Mouse (Mus musculus) frontal cortex, postnatal 36 days (tissue): ENCODE measurements at regions not wholly inside any gene's neighbourhood (a gene's known extent, or its start where the extent isn't known, plus 50 kb on each side); places are given as distances from the start of the nearest gene placed in this dataset.

Source experiments
- DNase-seq, 2 experiments: peaks; one replicate each; pipeline ENCODE4 v3.0.0; 2022; ENCODE audit warnings: low spot score in 2 of 2

DNA sequence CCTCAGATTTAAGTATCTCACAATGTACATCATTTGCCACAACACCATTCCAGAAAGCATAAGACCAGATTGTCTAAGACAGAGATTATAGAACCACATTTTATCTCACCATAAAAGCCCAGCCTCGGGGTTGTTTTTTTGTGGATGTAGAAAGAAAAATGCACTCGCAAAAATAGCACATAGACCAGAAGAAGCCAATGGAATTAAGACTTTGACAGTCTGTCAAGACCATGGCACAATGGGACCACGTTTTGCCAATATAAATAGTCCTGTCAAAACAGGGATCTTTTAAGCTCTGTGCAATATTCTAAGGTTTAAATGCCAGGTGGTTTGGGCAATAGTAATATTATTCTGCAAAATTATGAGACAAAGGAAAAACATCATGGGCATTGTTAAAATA lies 547.3 kb downstream of the Adgrl2 start:
- no peak for DNase-seq

DNA sequence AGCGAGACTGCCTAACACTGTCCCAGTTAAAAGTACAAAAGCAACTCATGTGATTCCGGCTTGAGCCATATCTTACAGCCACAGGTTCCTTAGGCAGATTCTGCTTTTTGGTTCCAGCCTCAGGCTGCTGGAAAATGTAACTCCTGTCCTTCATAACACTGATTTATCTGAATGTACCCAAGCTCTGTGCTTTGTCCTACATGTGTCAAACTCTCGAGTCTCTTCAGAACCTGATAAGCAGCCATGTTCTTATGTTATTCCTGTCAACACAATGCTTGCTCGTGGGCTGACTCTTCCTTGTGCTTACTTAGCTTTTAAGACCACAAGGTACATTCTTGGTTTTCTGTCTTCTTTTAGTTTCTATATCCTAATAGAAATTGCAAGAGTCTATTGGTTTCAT lies 556.3 kb downstream of the Adgrl2 start:
- DNase-seq: no peak

DNA sequence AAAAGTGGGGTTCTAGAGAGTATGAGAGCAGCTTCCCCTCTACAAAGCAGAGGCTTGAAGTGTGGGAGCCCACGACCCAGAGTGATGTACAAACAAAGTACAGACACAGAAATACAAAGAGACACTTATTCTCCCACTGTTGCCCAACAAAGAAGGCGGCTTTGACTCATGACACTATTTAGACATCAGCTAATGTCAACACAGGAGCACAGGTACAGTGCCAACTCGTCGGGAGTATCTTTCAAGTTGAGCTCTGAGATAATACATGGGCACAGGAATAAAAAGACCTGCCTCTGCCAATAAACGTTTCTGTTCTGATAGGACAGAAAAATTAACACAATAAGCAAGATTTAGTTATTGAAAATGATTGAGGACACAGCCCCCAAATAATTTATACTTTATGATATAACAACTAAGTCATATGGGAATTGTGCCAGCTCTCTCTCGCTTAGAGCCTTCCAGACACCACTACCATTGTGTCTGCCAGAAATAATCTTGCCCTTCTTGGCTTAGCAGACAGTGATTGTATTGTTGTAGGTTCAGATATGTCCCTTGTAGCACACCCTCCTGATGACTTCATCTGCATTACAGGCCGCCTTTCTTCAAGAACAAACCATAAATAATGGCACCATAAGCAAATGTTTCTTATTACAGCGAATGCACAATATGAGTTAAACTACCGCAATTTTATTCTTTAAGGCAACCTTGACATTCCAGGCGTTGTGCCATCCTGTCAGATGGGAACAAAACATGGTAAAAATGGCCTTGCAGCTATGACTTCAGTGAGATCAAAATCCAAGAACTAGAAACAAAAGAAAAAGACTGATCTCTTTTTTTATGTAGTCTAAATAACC lies 561.1 kb downstream of the Adgrl2 start:
- no peak for DNase-seq

DNA sequence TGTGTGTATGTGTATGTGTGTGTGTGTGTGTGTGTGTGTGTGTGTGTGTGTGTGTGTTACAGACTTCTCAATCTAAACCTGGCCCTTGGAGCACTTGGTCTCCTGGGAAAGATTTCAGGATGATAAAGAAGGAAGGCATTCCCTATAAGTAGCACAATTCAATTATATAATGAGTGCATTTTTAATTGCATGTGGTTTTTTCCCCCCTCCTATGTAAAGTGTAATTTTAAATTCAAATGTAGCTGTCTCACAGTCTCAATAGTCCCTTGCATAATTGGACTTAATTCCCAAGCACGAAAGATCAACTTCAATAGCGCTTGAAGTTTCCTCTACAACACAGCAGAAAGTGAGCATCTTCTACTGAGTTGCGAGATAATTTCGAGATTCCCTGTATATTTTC lies 566.3 kb downstream of the Adgrl2 start:
- DNase-seq: no peak

DNA sequence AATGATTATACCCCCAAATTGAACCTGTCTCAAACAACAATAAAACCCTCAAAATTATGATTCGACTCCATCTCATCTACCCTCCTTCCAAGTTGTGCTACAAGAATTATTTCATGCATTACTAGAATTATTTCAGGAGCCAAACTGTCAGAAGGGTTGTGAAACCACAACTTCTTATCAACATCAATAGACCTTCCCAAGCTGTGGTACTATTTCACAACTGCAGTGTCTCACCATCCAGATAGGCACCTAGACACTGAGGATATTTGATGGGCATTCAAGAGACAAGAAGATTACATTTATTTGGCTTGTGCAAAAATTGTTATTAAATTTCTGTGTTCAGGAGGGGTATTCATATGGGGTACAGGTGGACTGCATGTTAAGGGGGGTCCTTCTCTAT lies 567.0 kb downstream of the Adgrl2 start:
- no peak for DNase-seq

DNA sequence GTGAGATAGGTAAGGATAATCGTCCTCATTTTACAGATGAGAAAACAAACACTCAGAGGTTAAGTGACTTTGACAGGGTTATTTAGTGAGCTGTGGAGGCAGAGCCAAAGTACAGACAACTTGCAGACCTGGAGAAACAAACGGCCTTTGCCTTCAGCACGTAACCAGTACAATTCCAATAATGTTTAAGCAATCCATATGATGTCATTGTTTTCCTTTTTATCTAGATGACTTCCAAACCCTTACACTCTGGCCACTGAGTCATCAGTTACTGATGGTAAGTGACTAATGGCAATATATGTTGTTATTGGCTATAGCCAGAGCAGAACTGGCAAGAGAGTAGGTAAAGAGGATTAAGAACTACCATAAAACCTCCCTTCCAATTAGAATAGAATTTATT lies 567.6 kb downstream of the Adgrl2 start:
- DNase-seq: no peak

DNA sequence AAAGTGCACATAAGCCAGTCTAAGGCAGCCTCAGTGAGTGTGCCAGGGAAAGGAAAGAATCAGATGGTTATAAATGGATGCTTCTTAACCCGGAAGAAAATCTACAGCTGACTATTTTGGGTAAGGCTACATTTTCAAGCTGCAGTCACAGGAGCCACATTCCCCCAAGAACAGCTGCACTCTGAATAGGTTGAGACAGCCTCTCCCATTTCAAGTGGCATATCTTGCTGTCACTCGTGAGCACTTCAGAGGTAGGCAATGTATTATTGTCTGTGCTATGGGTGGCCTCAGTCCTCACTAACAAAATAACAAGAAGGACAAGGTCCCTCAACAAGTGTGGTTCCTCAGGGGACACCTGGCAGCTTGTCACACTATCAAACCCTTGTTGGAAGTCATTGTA lies 568.1 kb downstream of the Adgrl2 start:
- DNase-seq: no peak

DNA sequence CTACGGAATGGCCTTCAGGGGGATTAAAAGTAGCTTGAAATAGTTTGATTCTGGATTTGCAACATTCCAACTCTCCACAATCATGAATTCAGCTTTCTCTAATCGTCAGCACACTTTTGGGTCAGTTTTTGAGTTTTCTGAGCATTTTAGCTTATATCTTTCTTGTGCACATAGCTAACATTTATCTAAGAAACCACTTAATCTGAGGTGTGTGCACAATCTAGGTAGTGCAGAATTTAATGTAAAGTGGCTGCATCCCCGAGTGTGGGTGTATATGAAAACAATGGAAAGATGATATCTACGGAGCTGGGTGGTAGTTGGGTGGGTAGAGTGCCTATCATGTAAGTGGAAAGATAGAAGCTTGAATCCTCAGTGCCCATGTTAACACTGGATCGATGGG lies 570.1 kb downstream of the Adgrl2 start:
- no peak for DNase-seq

DNA sequence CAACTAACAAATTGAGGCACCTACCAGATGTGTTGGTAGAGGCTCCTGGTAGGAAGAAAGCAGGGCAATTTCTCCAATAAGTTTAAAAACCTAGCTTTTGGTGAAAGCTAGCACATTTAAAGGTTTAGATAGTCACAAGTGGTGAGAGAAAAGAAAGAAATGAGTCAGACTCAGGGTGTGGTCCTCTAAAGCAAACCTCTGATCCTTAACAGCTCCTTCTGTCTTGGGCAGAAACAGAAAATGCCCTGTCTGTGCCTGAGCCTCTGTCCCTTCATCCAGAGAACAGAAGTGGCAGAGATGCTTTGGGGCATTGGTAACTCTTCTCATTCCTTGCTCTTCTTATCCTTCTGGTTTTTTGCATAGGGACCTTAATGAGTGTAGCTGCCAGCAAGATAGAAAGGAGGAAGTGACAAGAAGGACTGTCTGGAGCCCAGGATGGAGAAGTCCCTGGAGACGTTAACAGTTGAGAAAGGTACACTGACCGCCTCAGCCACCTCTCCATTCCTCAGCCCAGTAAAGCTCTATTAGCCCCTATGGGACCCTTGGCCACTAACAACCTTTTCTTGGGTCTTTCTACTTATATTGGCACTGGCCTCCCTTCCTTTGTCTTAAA lies 570.8 kb downstream of the Adgrl2 start:
- no peak for DNase-seq

DNA sequence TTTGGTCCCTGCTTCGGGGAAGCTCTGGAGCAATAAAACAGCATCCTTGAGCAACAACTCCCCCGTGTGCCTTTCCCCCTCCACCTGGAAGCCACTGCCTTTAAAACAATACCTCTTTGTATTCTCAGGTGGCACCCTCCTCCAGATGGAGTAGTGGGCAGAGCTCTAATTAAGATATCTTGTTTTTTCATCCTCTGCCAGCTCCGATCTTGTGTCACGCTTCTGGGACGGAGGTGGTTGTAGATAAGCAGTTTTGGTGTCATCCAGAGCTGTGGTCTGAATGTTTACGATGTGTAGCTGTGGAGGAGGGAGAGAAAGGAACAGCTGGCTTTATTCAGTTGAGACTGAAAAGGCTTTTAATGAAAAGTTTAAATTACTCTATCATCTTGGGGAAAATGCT lies 572.3 kb downstream of the Adgrl2 start:
- no peak for DNase-seq

DNA sequence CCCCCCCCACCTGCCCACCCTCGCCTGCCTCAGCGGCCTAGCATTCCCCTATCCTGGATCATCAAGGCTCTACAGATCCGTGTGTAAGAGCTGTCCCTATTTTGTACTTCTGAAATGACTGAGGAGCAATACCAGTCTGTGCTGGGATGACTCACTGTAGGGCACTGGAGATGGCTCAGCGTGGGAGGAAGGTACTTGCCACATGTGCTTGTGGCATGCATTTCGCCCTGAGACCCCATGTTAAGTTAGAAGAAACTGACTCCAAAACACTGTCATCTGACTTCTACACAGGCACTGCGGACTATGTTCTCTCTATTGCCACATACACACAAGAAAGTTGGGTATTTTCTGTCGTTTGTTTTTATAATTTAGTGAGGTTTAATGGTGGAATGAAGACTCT lies 574.9 kb downstream of the Adgrl2 start:
- DNase-seq: no peak

DNA sequence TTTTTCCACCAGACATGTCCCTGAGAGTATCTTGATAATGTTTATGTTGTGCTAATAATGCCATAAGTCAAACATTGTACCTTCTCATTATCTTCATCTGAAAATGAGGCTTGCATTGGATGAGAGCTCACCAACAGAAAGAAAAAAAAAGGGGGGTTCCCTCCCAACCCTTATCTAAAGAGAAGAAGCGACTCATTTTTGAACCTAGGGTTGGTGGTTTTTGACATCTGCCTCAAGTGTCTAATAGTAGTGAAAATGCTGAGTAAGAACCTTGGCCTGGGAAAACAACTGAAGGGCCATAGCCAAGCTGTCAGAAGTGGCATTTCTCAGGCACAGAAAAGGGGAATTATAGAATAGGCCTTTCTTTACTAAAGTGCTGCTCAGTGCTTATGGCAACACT lies 577.3 kb downstream of the Adgrl2 start:
- no peak for DNase-seq

DNA sequence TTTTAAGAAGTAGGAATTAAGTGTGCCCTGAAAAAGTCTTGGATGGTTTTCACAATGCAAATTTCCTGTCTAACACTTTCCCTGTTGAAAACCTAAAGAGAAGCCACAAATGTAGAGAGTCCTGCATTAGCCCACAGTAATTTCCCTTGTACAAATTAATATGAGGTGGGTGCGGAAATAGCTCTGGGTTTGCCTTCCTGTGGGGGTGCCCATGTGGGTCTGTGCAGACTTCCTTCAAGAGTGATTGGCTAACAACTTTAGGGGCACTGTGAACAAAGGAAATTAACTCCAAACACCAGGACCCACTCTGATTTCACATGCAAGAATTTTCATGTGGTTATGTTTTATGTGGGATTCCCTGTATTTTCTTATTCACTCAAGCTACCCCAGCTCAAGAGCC lies 578.2 kb downstream of the Adgrl2 start:
- no peak for DNase-seq

DNA sequence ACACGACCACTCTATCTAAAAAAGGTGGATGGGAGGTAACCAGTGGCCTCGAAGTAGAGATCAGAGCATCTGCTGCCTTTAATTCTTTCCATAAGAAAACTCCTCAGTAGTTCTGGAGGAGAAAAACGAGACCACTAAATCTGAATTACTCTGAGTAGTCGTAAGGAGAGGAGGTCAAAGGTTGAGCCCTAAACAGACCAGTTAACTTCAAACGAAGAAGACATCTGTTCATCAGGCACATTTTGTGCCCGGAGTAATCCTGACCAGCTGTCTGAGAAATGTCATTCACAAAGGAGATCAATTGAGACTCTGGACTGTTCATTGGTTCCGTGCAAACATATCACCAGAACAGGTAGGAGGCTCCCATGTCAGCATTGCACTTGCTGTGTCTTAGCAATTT lies 592.0 kb downstream of the Adgrl2 start:
- no peak for DNase-seq

DNA sequence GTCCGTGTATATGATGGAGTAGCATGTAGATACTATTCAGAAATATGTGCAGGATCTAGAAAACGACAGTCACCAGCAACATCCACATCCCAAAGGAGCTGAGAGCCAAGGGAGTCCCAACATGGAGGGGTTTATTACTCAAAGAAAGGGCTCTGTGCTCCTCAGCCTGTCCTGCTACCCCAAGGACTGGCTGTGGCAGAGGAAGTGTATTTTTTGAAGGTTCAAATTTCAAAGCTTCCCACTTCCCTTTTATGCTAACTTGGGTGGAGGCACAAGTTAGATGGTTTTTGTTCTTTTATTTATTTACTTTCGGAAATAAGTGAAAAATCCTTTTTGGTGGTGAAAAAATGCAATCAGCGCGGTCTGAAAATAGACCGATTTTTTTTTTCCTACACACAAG lies 602.8 kb downstream of the Adgrl2 start:
- no peak for DNase-seq

DNA sequence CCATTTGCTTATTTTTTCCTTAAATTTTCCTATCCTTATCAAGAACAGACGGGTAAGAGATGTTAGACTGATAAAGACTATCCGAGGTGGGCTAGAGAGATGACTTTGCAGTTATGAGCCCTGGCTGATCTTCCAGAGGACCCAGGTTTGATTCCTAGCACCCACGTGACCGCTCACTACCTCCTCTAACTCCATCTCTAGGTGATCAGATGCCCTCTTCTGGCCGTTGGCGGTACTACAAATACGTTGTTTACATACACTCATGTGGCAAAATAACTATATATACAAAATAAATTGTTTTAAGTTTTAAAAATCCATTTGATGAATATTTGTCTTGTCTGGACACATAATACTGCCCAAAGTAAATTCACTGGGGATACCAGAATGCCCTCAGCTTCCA lies 604.6 kb downstream of the Adgrl2 start:
- no peak for DNase-seq

DNA sequence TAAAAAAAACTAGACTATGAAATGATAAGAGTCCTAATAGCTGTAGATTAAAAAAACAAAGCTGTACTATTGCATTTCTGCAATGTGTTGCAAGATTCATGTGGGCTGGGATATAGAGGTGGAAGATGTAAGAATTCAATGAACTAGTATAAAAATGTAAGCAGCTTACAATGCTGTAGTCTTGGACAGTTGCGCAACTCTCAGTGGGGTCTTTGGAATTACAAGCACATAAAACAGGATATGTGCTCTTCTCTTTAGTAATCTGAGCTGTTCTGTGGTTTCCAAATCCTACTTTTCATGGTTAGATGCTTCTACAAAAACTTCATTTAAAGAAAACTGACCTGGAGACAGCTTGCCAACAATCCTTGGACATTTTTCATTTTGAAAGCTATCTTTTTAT lies 609.3 kb downstream of the Adgrl2 start:
- no peak for DNase-seq

DNA sequence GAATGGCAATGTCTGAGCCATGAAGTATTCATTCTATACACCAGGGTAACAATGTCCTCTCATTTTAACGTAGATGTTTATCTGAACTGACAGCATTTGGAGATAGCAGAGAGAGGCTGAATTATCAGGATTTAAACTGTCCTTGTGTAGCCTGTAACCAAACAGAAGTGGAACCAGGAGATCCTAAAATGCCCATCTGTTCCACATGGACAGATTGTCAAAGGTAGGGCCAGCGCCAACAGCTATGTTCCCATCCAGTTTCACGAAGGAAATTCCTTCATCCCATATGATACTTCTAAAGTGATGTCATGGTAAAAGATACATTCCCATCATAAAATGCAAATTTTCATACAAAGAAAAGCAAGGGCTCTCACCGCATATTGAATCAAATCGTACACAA lies 627.0 kb downstream of the Adgrl2 start:
- no peak for DNase-seq

DNA sequence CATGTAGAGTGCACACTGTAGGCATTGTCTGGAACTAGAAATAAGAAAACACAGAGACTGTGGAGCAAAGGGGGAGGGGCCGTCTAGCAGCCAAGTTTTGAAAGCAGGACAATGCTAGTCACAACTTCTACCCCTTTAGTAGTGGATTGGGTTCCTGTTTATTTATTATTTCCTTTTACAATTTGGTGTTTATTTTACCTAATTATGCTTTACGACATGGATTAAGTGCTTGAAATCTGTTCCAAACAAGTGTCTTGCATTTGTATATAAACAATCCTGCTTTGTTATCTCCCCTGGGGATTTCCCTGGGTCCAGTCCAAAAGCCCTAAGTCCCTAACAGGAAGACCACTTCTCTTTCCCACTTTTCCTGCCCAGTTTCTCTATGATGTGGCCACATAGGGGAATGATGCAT lies 627.9 kb downstream of the Adgrl2 start:
- DNase-seq: no peak

DNA sequence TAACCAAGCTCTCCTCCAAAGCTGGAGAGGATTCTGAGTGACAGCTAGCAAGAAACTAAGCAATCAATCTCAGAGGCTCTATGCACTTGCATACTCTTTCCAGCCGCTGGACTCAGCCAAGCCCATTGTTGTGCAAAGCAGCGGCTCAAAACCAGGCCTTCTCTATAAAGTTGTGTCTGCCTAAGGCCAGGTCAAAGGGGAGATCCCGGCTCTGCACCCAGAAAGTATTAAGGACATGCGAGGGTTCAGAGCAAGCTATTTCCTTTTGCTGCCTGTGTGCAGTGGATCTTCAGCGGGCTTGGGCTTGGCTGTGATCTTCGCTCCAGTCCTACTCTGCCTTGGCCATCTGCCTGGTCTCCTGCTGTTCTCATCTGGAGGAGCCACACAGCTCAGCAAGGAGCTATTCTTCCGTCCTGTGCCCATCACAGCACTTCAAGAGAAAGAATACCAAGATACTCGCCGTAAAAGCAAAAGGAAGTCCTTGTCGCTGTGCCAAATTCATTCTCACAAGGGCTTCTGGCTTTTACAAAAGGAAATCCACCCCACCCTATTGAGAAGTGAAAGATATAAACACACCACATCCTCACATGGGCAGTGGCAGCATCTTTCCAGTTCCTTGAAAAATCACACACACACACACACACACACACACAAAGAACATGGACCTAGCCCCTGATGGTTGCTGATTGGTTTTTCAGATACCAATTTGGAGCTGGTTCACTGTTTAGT lies 646.6 kb downstream of the Adgrl2 start:
- DNase-seq: peak; percentile 14 to 26

DNA sequence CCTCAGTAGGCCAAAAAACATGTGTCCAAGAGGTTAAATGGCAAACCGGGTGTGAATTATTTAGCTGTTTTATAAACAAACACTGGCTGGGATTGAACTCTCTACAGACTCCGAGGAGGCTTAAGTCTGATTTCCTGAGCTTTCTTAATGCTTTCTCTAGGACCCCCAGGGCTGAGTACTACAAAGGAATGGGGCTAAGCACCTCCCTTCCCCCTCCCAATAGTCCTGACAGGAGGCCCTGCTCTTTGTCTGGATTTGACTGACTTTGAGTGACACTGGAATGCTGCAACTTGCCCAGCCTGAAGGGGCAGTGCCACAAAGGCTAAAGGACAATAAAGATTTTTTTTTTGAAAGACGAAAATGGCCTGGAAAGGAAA lies 647.1 kb downstream of the Adgrl2 start:
- no peak for DNase-seq

DNA sequence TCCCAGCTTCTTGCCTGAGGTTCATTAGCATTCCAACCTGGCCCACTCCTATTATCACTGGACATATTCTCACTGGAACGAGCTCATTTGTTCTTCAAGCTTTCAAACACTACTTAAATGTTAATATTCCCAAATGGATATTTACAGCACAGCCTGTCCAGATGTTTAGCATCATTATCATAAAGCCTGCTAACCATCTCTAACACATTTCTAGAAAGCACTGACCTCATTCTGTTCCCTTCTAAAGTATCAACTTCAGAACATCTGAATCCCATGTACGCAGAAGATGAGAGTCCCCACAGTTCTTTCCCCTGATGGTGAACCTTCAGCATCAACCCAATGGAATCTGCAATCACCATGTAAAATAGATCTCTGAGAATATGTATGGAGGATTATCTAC lies 651.1 kb downstream of the Adgrl2 start:
- no peak for DNase-seq

DNA sequence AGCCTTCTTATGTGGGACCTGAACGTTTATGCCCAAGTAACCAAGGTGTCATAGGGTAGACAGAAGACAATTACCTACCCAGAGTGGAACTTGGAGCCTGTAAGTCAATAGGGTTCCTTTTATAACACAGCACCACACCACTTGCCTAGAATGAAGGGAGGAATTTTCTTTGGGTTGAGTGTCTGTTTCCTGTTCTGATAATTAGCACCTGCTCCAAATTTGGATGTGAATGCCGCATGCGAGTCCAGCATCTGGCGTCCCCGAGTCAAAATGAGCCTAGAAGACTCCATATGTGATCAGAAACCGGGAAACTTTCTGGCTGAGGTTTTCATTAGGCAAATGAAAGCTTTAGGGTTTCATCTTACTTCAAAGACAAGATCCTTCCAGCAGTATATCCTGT lies 653.7 kb downstream of the Adgrl2 start:
- no peak for DNase-seq
